Mouse (Mus musculus) gastrocnemius, postnatal 14 days (tissue): ENCODE results near the gene Flt4. TPM values are rescaled to one million over a fixed set of nuclear protein-coding genes. Genes with fewer than 3 reads are reported as not detected.

Experiments used
- DNase-seq: peaks from one replicate; pipeline ENCODE4 v3.0.0; 2021; ENCODE audit warnings: mixed read lengths
- intact Hi-C: fragments of 180-260 bp; cut with DNase I; formaldehyde crosslinking; loops from one replicate; pipeline ENCODE4 v1.15.1; 2025; ENCODE audit warnings: low total_unique reads
- total RNA-seq, 2 experiments: library from RNA; stranded (reverse); gene quantifications; 2 replicates each; pipeline ENCODE4 v1.2.3; 2021

Flt4 gene
- total RNA-seq, 2 experiments from 2014 or later = 4.0 to 4.3 TPM

GRCm38 (mm10) chr11:49684237-49684973 lies 75.3 kb downstream of the Flt4 start:
- intact Hi-C loops = no loop called here
- DNase-seq = no peak

GRCm38 (mm10) chr11:49695013-49695412 lies 86.0 kb downstream of the Flt4 start:
- intact Hi-C loops = no loop called here
- DNase-seq = no peak

GRCm38 (mm10) chr11:49695695-49696094 lies 86.6 kb downstream of the Flt4 start:
- intact Hi-C loops = no loop called here
- no peak for DNase-seq

GRCm38 (mm10) chr11:49696472-49696871 lies 87.4 kb downstream of the Flt4 start:
- DNase-seq = no peak
- intact Hi-C loops = no loop called here

GRCm38 (mm10) chr11:49697779-49698178 lies 88.7 kb downstream of the Flt4 start:
- no peak for DNase-seq
- intact Hi-C loops = no loop called here

- intact Hi-C loops = no loop called here
- no peak for DNase-seq
Observed at GRCm38 (mm10) chr11:49699079-49699478, 90.0 kb downstream of the Flt4 start.

- no peak for DNase-seq
- intact Hi-C loops = no loop called here
Observed at GRCm38 (mm10) chr11:49702014-49702413, 93.0 kb downstream of the Flt4 start.

Other genes starting within 250 kb of the Flt4 start
- not detected for gene Olfr1389, start 186.2 kb upstream of the Flt4 start, total RNA-seq
- under 1 TPM; 0.07 to 0.08 TPM for gene Olfr1388, start 172.6 kb upstream of the Flt4 start, total RNA-seq
- not detected for gene Olfr1387, start 153.9 kb upstream of the Flt4 start, total RNA-seq
- not detected for gene Olfr1386, start 144.2 kb upstream of the Flt4 start, total RNA-seq
- not detected for gene Olfr1385, start 120.2 kb upstream of the Flt4 start, total RNA-seq
- not detected for gene Olfr1384, start 102.5 kb upstream of the Flt4 start, total RNA-seq
- not detected for gene Olfr1383, start 89.6 kb upstream of the Flt4 start, total RNA-seq
- not detected for gene Olfr1382, start 81.0 kb upstream of the Flt4 start, total RNA-seq
- not detected for gene Olfr1381, start 65.8 kb upstream of the Flt4 start, total RNA-seq
- gene Olfr1380, start 52.4 kb upstream of the Flt4 start, total RNA-seq = not detected
- not detected for gene Scgb3a1, start 54.3 kb downstream of the Flt4 start, total RNA-seq
- 10 to 100 TPM; 19.6 to 21.1 TPM for gene Cnot6, start 103.5 kb downstream of the Flt4 start, total RNA-seq
- 1 to 10 TPM; 6.0 to 8.2 TPM for gene Gfpt2, start 184.9 kb downstream of the Flt4 start, total RNA-seq
- gene Mapk9, start 237.5 kb downstream of the Flt4 start, total RNA-seq = 10 to 100 TPM; 40.6 to 43.9 TPM